ENCODE assay signal across 15 mouse cellular contexts in the genomic region with DNA sequence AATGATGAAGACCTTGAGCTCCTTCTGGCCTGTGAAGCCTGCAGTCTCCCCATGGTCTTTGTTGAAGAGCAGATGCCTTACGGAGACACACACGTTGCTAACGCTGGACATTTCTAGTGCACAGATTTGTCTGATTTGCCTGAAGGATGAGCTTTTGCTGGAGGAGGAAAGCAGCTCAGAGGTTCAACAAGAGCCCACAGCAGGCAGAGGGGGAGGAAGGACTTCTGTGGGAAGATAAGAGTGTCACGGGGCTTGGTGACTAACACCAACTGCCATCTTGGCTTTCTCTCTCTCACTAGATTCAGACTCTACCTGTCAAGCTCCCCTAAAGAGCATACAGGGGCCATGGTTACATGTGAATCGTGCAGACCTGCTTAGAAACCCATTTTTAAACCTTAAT. TPM values are rescaled to one million over a fixed set of nuclear protein-coding genes. Genes with fewer than 3 reads are reported as not detected.
A peak's percentile ranks its signal among the peaks of the same experiment; 100 is the strongest.
DNase-seq lines count a peak whose midpoint lies in the region; ATAC-seq lines count a peak whose summit lies in the region.
"Had no signal": no experiment of that assay in that cellular context is flagged by ENCODE, and none has a peak within 500 bp of the region (broad histone marks: within the 10 kb centered on the region; RNA-seq: fewer than 3 reads in every experiment).

No protein-coding gene starts in this region.

- peak; percentile 73 for DNase-seq in heart, adult 11 months
- no peak for DNase-seq in heart, adult 9 months (ENCODE audit: low spot score in 2 of 2)
- DNase-seq in 416B (ENCODE audit: low read depth) = peak; percentile 41
- peak; percentile 82 for DNase-seq in brain, adult 2 months (ENCODE audit: low read depth, low spot score)
- no peak for DNase-seq in adrenal gland, postnatal 14 days
- DNase-seq: adrenal gland, postnatal 10 days; cerebellum, adult 11-12 months; cerebellum, adult 9-10 months; embryo, embryonic 11 days; gastrocnemius, postnatal 25 days; heart, adult 2 months had no signal

- no peak for ATAC-seq in megakaryocyte-erythroid progenitor cell, adult 5-6 weeks (replicated peaks; ENCODE audit: low FRiP score, low TSS enrichment, poor library complexity, severe bottlenecking)
- ATAC-seq: activated CD4-positive, CD25-positive, alpha-beta regulatory T cell, adult 4 months; forebrain, embryonic 16.5 days; intestine, postnatal 0 days had no signal

RNA-seq across cellular contexts. Expression of gene Chn2, which starts 37.3 kb away (rescaled TPM):
- 6.9 and 9.9 TPM in 2 replicates for total RNA-seq in adrenal gland, postnatal 14 days (2021)
- 4.5 and 5.1 TPM in 2 replicates for total RNA-seq in megakaryocyte-erythroid progenitor cell, adult 5-6 weeks (2014; fragmentation: Nextera tagmentation)
- total RNA-seq in megakaryocyte-erythroid progenitor cell, adult 5-6 weeks (2017) = 1.9 and 2.4 TPM in 2 replicates

Comparison
In these comparisons a context has a peak if more than half of its experiments do, and no peak if none do; other contexts are left out.
1. DNase-seq: peak in heart, adult 11 months (single experiment), 416B (single experiment) and brain, adult 2 months (single experiment); none in heart, adult 9 months (0 of 2) and adrenal gland, postnatal 14 days (single experiment).